Mouse (Mus musculus) frontal cortex, adult 2 months (tissue): ENCODE results near the gene Nadk. TPM values are rescaled to one million over a fixed set of nuclear protein-coding genes. Genes with fewer than 3 reads are reported as not detected.

ENCODE experiments used
- DNase-seq, 2 experiments: peaks; one replicate each; pipeline ENCODE4 v3.0.0; 2022; ENCODE audit warnings: low spot score in 1 of 2; ENCODE audit errors: extremely low spot score in 1 of 2
- polyA plus RNA-seq: library from polyadenylated mRNA; depleted of rRNA; stranded (reverse); fragments of >200 nt; gene quantifications from 2 replicates; pipeline ENCODE4 v1.2.3, GENCODE M21; 2012; rRNA removed

Gene Nadk
- polyA plus RNA-seq, 1 experiment, result 71.2 TPM

- DNase-seq, result peak; percentile 81 to 90
Measured at GRCm38 (mm10) chr4:155601091-155601996, 39.2 kb downstream of the Nadk start, which contains the start of gene Slc35e2. Gene Slc35e2, plus strand, starts transcription at chr4:155601416.

GRCm38 (mm10) chr4:155601997-155602456, 39.8 kb downstream of the Nadk start:
- peak in 1 of 2 experiments; percentile 22 for DNase-seq

- no peak for DNase-seq
Measured at GRCm38 (mm10) chr4:155602753-155603152, 40.6 kb downstream of the Nadk start.

GRCm38 (mm10) chr4:155603801-155604200, 41.6 kb downstream of the Nadk start:
- no peak for DNase-seq

- DNase-seq, result no peak
Measured at GRCm38 (mm10) chr4:155605132-155605531, 43.0 kb downstream of the Nadk start.

- DNase-seq, result no peak
Measured at GRCm38 (mm10) chr4:155606825-155607224, 44.6 kb downstream of the Nadk start.

GRCm38 (mm10) chr4:155611860-155612259, 49.7 kb downstream of the Nadk start:
- no peak for DNase-seq

- DNase-seq, result no peak
Measured at GRCm38 (mm10) chr4:155613264-155613663, 51.1 kb downstream of the Nadk start.

GRCm38 (mm10) chr4:155618321-155618720, 56.1 kb downstream of the Nadk start:
- DNase-seq, result no peak

- DNase-seq, result peak; percentile 94 to 98
Measured at GRCm38 (mm10) chr4:155624338-155625291, 62.4 kb downstream of the Nadk start, which contains the start of gene Cdk11b. Gene Cdk11b, plus strand, starts transcription at chr4:155624854.

- DNase-seq, result no peak
Measured at GRCm38 (mm10) chr4:155630267-155630666, 68.1 kb downstream of the Nadk start.

- no peak for DNase-seq
Measured at GRCm38 (mm10) chr4:155635766-155636499, 73.8 kb downstream of the Nadk start.

Other genes starting within 250 kb of the Nadk start
- 217 and 235 TPM in 2 replicates for gene Prkcz, start 201.0 kb upstream of the Nadk start, polyA plus RNA-seq
- 88.9 and 107 TPM in 2 replicates for gene Gabrd, start 164.3 kb upstream of the Nadk start, polyA plus RNA-seq
- gene Cfap74, start 153.2 kb upstream of the Nadk start, polyA plus RNA-seq, result 18.6 and 20.5 TPM in 2 replicates
- 1.0 and 1.2 TPM in 2 replicates for gene Tmem52, start 93.3 kb upstream of the Nadk start, polyA plus RNA-seq
- 693 and 705 TPM in 2 replicates for gene Gnb1, start 71.0 kb upstream of the Nadk start, polyA plus RNA-seq
- gene Slc35e2, start 39.0 kb downstream of the Nadk start, polyA plus RNA-seq, result 19.6 and 20.6 TPM in 2 replicates
- 60.7 and 65.4 TPM in 2 replicates for gene Cdk11b, start 62.5 kb downstream of the Nadk start, polyA plus RNA-seq
- gene Gm10563, start 83.0 kb downstream of the Nadk start, polyA plus RNA-seq, result not detected in 2 replicates
- 4.6 TPM in 2 replicates for gene Mmp23, start 91.0 kb downstream of the Nadk start, polyA plus RNA-seq
- gene Mib2, start 106.8 kb downstream of the Nadk start, polyA plus RNA-seq, result 136 and 143 TPM in 2 replicates
- gene Fndc10, start 132.0 kb downstream of the Nadk start, polyA plus RNA-seq, result 52.0 and 57.4 TPM in 2 replicates
- 134 and 142 TPM in 2 replicates for gene Ssu72, start 142.4 kb downstream of the Nadk start, polyA plus RNA-seq
- 62.9 and 63.6 TPM in 2 replicates for gene Tmem240, start 172.4 kb downstream of the Nadk start, polyA plus RNA-seq
- gene Atad3a, start 198.7 kb downstream of the Nadk start, polyA plus RNA-seq, result 88.4 and 95.8 TPM in 2 replicates
- gene Vwa1, start 212.3 kb downstream of the Nadk start, polyA plus RNA-seq, result 30.7 and 31.8 TPM in 2 replicates
- 24.2 and 26.8 TPM in 2 replicates for gene Tmem88b, start 223.5 kb downstream of the Nadk start, polyA plus RNA-seq
- gene Ankrd65, start 228.1 kb downstream of the Nadk start, polyA plus RNA-seq, result not detected in 2 replicates
- 101 and 116 TPM in 2 replicates for gene Mrpl20, start 240.5 kb downstream of the Nadk start, polyA plus RNA-seq